Mouse (Mus musculus) hindbrain, embryonic 14.5 days (tissue): ENCODE results near the gene Apbb2. TPM values are rescaled to one million over a fixed set of nuclear protein-coding genes. Genes with fewer than 3 reads are reported as not detected.
A peak's percentile ranks its signal among the peaks of the same experiment; 100 is the strongest.

ENCODE experiments used
- ATAC-seq: fragments of 200-750 bp; cut with Nextera tagmentation; 2 replicates; pipeline ENCODE4 v1.8.0; 2017; ENCODE audit warnings: moderate number of reproducible peaks, mild to moderate bottlenecking, moderate TSS enrichment, moderate library complexity; ENCODE audit not compliant: low FRiP score
- DNase-seq: peaks from one replicate; pipeline ENCODE4 v3.0.0-alpha.2; 2015; ENCODE audit warnings: low spot score
- H3K27ac ChIP-seq: fragments of 300-500 bp; sonication (generic); 2 replicates; pipeline ENCODE4 v1.5.1; 2014; ENCODE audit warnings: mild to moderate bottlenecking, moderate library complexity
- H3K27me3 ChIP-seq: fragments of 300-500 bp; sonication (generic); 2 replicates; pipeline ENCODE4 v1.6.1; 2014; ENCODE audit warnings: mild to moderate bottlenecking, low read length, mixed read lengths; ENCODE audit not compliant: control insufficient read depth, insufficient read depth
- H3K36me3 ChIP-seq: fragments of 300-500 bp; sonication (generic); replicated peaks from 2 replicates; pipeline ENCODE4 v1.6.1; 2014; ENCODE audit not compliant: control insufficient read depth, insufficient read depth
- H3K4me1 ChIP-seq: fragments of 300-500 bp; sonication (generic); replicated peaks from 2 replicates; pipeline ENCODE4 v1.6.1; 2014; ENCODE audit warnings: antibody characterized with exemption, low read length, mixed read lengths; ENCODE audit not compliant: control insufficient read depth, insufficient read depth
- H3K4me2 ChIP-seq: fragments of 300-500 bp; sonication (generic); replicated peaks from 2 replicates; pipeline ENCODE4 v1.6.1; 2014; ENCODE audit warnings: mild to moderate bottlenecking, moderate library complexity
- H3K4me3 ChIP-seq: fragments of 300-500 bp; sonication (generic); replicated peaks from 2 replicates; pipeline ENCODE4 v1.5.1; 2014; ENCODE audit warnings: mild to moderate bottlenecking, low read length
- H3K9ac ChIP-seq: fragments of 300-500 bp; sonication (generic); 2 replicates; pipeline ENCODE4 v1.6.1; 2014
- H3K9me3 ChIP-seq: fragments of 300-500 bp; sonication (generic); 2 replicates; pipeline ENCODE4 v1.6.1; 2016; ENCODE audit warnings: low read length; ENCODE audit not compliant: control insufficient read depth
- WGBS: fragments of 180-500 bp; shearing (Covaris S2); extraction: QIAGEN DNeasy Blood & Tissue Kit; methylation state at CpG from one replicate; pipeline ENCODE4 v1.1.7; 2014; 5-methylcytosine and 5-hydroxymethylcytosine counted together
- polyA plus RNA-seq: library from polyadenylated mRNA; unstranded; fragments of >200 nt; fragmentation: Nextera tagmentation; extraction: Ambion mirVana; gene quantifications from 2 replicates; pipeline ENCODE4 v1.2.1, GENCODE M21; 2014

Apbb2 gene
- polyA plus RNA-seq, 1 experiment from 2014 or later, result 113 TPM

- ATAC-seq, result no peak
- Histone ChIP-seq H3K27me3 (no peaks in the 10 kb centered on the region), H3K4me3 (no peak overlapping the region), H3K27ac (peak overlapping the region; percentile 83; the same call in 1 of the 2 replicates), H3K36me3 (no peaks in the 10 kb centered on the region), H3K4me1 (peaks cover 25% of the 10 kb centered on the region), H3K9ac (no peak overlapping the region), H3K9me3 (no peaks in the 10 kb centered on the region; the same call in 1 of the 2 replicates), H3K4me2 (no peak overlapping the region)
- DNase-seq, result peak; percentile 50
- WGBS, result 70% methylated on average over 12 of the region's 12 CpGs
Observed at GRCm38 (mm10) chr5:66546969-66547511, 71.5 kb downstream of the Apbb2 start.

- Histone ChIP-seq H3K27ac (peak overlapping the region; percentile 83), H3K27me3 (no peaks in the 10 kb centered on the region), H3K4me2 (peak overlapping the region; percentile 31), H3K9me3 (no peaks in the 10 kb centered on the region; the same call in 1 of the 2 replicates), H3K4me3 (no peak overlapping the region), H3K9ac (peak overlapping the region; percentile 41), H3K36me3 (no peaks in the 10 kb centered on the region), H3K4me1 (peaks cover 23% of the 10 kb centered on the region)
- 8% methylated on average over 10 of the region's 10 CpGs for WGBS
- ATAC-seq, result peak; percentile 77; the same call in 1 of the 2 replicates
- peak; percentile 57 for DNase-seq
Observed at GRCm38 (mm10) chr5:66545573-66546141, 72.9 kb downstream of the Apbb2 start.

- Histone ChIP-seq H3K9ac (no peak overlapping the region), H3K4me1 (peaks cover 23% of the 10 kb centered on the region), H3K4me2 (no peak overlapping the region), H3K36me3 (no peaks in the 10 kb centered on the region), H3K9me3 (no peaks in the 10 kb centered on the region; the same call in 1 of the 2 replicates), H3K4me3 (no peak overlapping the region), H3K27ac (no peak overlapping the region), H3K27me3 (no peaks in the 10 kb centered on the region)
- ATAC-seq, result no peak
- 77% methylated on average over 6 of the region's 6 CpGs for WGBS
- no peak for DNase-seq
Observed at GRCm38 (mm10) chr5:66543761-66544160, 74.8 kb downstream of the Apbb2 start.

GRCm38 (mm10) chr5:66543344-66543743 lies 75.2 kb downstream of the Apbb2 start:
- H3K27me3 ChIP-seq, result no peaks in the 10 kb centered on the region
- no peak overlapping the region for H3K4me3 ChIP-seq
- H3K4me2 ChIP-seq, result no peak overlapping the region
- peaks cover 23% of the 10 kb centered on the region for H3K4me1 ChIP-seq
- 81% methylated on average over 6 of the region's 6 CpGs for WGBS
- no peaks in the 10 kb centered on the region for H3K36me3 ChIP-seq
- no peaks in the 10 kb centered on the region; the same call in 1 of the 2 replicates for H3K9me3 ChIP-seq
- DNase-seq (no peak), ATAC-seq (no peak)
- no peak overlapping the region for H3K9ac ChIP-seq
- no peak overlapping the region for H3K27ac ChIP-seq

- DNase-seq (no peak), ATAC-seq (no peak)
- Histone ChIP-seq H3K36me3 (no peaks in the 10 kb centered on the region), H3K4me1 (peaks cover 23% of the 10 kb centered on the region), H3K9me3 (no peaks in the 10 kb centered on the region), H3K4me3 (no peak overlapping the region), H3K4me2 (no peak overlapping the region), H3K27ac (no peak overlapping the region), H3K9ac (no peak overlapping the region), H3K27me3 (no peaks in the 10 kb centered on the region)
- WGBS, result 76% methylated on average over 4 of the region's 4 CpGs
Observed at GRCm38 (mm10) chr5:66542521-66542920, 76.1 kb downstream of the Apbb2 start.

GRCm38 (mm10) chr5:66541385-66541784 lies 77.2 kb downstream of the Apbb2 start:
- Histone ChIP-seq H3K27ac (no peak overlapping the region), H3K4me3 (no peak overlapping the region), H3K4me2 (no peak overlapping the region), H3K4me1 (peaks cover 19% of the 10 kb centered on the region), H3K9ac (no peak overlapping the region), H3K27me3 (no peaks in the 10 kb centered on the region), H3K9me3 (no peaks in the 10 kb centered on the region), H3K36me3 (no peaks in the 10 kb centered on the region)
- no peak for DNase-seq
- no peak for ATAC-seq
- WGBS, result 78% methylated on average over 4 of the region's 4 CpGs

GRCm38 (mm10) chr5:66540246-66540645 lies 78.3 kb downstream of the Apbb2 start:
- no peaks in the 10 kb centered on the region for H3K36me3 ChIP-seq
- no peaks in the 10 kb centered on the region for H3K9me3 ChIP-seq
- no peak overlapping the region for H3K4me2 ChIP-seq
- 99% methylated on average over 4 of the region's 4 CpGs for WGBS
- H3K27ac ChIP-seq, result no peak overlapping the region
- DNase-seq (no peak), ATAC-seq (no peak)
- no peak overlapping the region for H3K9ac ChIP-seq
- no peaks in the 10 kb centered on the region for H3K27me3 ChIP-seq
- H3K4me3 ChIP-seq, result no peak overlapping the region
- H3K4me1 ChIP-seq, result peaks cover 18% of the 10 kb centered on the region

- WGBS, result 88% methylated on average over 7 of the region's 7 CpGs
- H3K4me3 ChIP-seq, result no peak overlapping the region
- no peaks in the 10 kb centered on the region for H3K9me3 ChIP-seq
- H3K27me3 ChIP-seq, result no peaks in the 10 kb centered on the region
- H3K9ac ChIP-seq, result no peak overlapping the region
- no peak overlapping the region for H3K4me2 ChIP-seq
- no peak for DNase-seq
- ATAC-seq, result no peak
- H3K27ac ChIP-seq, result no peak overlapping the region
- H3K36me3 ChIP-seq, result no peaks in the 10 kb centered on the region
- peaks cover 10% of the 10 kb centered on the region; the same call in 1 of the 2 replicates for H3K4me1 ChIP-seq
Observed at GRCm38 (mm10) chr5:66537811-66538210, 80.8 kb downstream of the Apbb2 start.

- Histone ChIP-seq H3K27ac (no peak overlapping the region), H3K9ac (no peak overlapping the region), H3K4me1 (peaks cover 10% of the 10 kb centered on the region; the same call in 1 of the 2 replicates), H3K27me3 (no peaks in the 10 kb centered on the region), H3K9me3 (no peaks in the 10 kb centered on the region), H3K36me3 (no peaks in the 10 kb centered on the region), H3K4me3 (no peak overlapping the region), H3K4me2 (no peak overlapping the region)
- WGBS, result 52% methylated on average over 8 of the region's 8 CpGs
- no peak for DNase-seq
- no peak for ATAC-seq
Observed at GRCm38 (mm10) chr5:66536696-66537358, 81.8 kb downstream of the Apbb2 start.
